Mouse (Mus musculus) CD4-positive, CD25-positive, alpha-beta regulatory T cell, adult 4 months (primary cell): ENCODE results near the gene Slc25a10. TPM values are rescaled to one million over a fixed set of nuclear protein-coding genes. Genes with fewer than 3 reads are reported as not detected.
A peak's percentile ranks its signal among the peaks of the same experiment; 100 is the strongest.
"Not testable (repeated sequence)": the region's sequence is repeated elsewhere in the genome, so short reads cannot be mapped to it uniquely, and the experiment has no call there.

Experiments
- ATAC-seq: one replicate; pipeline ENCODE4 v1.8.0; 2017
- polyA plus RNA-seq, 2 experiments: library from polyadenylated mRNA; unstranded; fragments of 100-300 nt; shearing (Covaris generic); gene quantifications; one replicate each; pipeline ENCODE4 v1.2.1; 2017

The Slc25a10 gene
- polyA plus RNA-seq, 2 experiments from 2014 or later: 11.0 to 14.3 TPM

GRCm38 (mm10) chr11:120510375-120511030 lies 18.9 kb downstream of the Slc25a10 start:
- peak; percentile 49 for ATAC-seq

GRCm38 (mm10) chr11:120512790-120513453 lies 21.3 kb downstream of the Slc25a10 start:
- ATAC-seq: no peak

- ATAC-seq: not testable (repeated sequence)
Measured at GRCm38 (mm10) chr11:120514262-120514661, 22.6 kb downstream of the Slc25a10 start.

GRCm38 (mm10) chr11:120515611-120516010 lies 24.0 kb downstream of the Slc25a10 start:
- peak; percentile 64 for ATAC-seq

- no peak for ATAC-seq
Measured at GRCm38 (mm10) chr11:120517147-120517546, 25.5 kb downstream of the Slc25a10 start.

GRCm38 (mm10) chr11:120518027-120518426 lies 26.4 kb downstream of the Slc25a10 start:
- no peak for ATAC-seq

GRCm38 (mm10) chr11:120518558-120518957 lies 26.9 kb downstream of the Slc25a10 start:
- ATAC-seq: no peak

- ATAC-seq: no peak
Measured at GRCm38 (mm10) chr11:120519738-120520137, 28.1 kb downstream of the Slc25a10 start.

- ATAC-seq: no peak
Measured at GRCm38 (mm10) chr11:120520498-120520897, 28.9 kb downstream of the Slc25a10 start.

- no peak for ATAC-seq
Measured at GRCm38 (mm10) chr11:120520967-120521540, 29.4 kb downstream of the Slc25a10 start.

GRCm38 (mm10) chr11:120522581-120522980 lies 30.9 kb downstream of the Slc25a10 start:
- ATAC-seq: no peak

- ATAC-seq: no peak
Measured at GRCm38 (mm10) chr11:120525959-120526358, 34.3 kb downstream of the Slc25a10 start.

GRCm38 (mm10) chr11:120527690-120528354 lies 36.2 kb downstream of the Slc25a10 start:
- ATAC-seq: no peak

GRCm38 (mm10) chr11:120528903-120529302 lies 37.3 kb downstream of the Slc25a10 start:
- no peak for ATAC-seq

GRCm38 (mm10) chr11:120530085-120530964 lies 38.7 kb downstream of the Slc25a10 start, which contains the start of gene Gcgr:
TSS of gene Gcgr (plus strand) at chr11:120530699.
- no peak for ATAC-seq

- no peak for ATAC-seq
Measured at GRCm38 (mm10) chr11:120531646-120532045, 40.0 kb downstream of the Slc25a10 start.

- no peak for ATAC-seq
Measured at GRCm38 (mm10) chr11:120534093-120534492, 42.5 kb downstream of the Slc25a10 start.

- ATAC-seq: no peak
Measured at GRCm38 (mm10) chr11:120535145-120535544, 43.5 kb downstream of the Slc25a10 start.

GRCm38 (mm10) chr11:120535804-120536203 lies 44.2 kb downstream of the Slc25a10 start:
- ATAC-seq: no peak

GRCm38 (mm10) chr11:120538485-120538884 lies 46.8 kb downstream of the Slc25a10 start:
- ATAC-seq: no peak

GRCm38 (mm10) chr11:120538955-120539284 lies 47.3 kb downstream of the Slc25a10 start:
- no peak for ATAC-seq

GRCm38 (mm10) chr11:120539285-120540014 lies 47.8 kb downstream of the Slc25a10 start:
- no peak for ATAC-seq
